Mouse (Mus musculus) CD8-positive naive resting alpha-beta T cell, adult 57 days (primary cell): ENCODE results near the gene Pigw. TPM values are rescaled to one million over a fixed set of nuclear protein-coding genes. Genes with fewer than 3 reads are reported as not detected.

Experiments
- total RNA-seq: library from RNA; stranded (reverse); gene quantifications from one replicate; pipeline ENCODE4 v1.2.4, GENCODE M21; 2023

Gene Pigw
- 5.8 TPM for total RNA-seq

GRCm38 (mm10) chr11:84879772-84880464 lies at the start of gene Pigw, which contains the start of gene Myo19:
Pigw (minus strand) TSS chr11:84880285.
Myo19 (plus strand) TSS chr11:84880148.

DNA sequence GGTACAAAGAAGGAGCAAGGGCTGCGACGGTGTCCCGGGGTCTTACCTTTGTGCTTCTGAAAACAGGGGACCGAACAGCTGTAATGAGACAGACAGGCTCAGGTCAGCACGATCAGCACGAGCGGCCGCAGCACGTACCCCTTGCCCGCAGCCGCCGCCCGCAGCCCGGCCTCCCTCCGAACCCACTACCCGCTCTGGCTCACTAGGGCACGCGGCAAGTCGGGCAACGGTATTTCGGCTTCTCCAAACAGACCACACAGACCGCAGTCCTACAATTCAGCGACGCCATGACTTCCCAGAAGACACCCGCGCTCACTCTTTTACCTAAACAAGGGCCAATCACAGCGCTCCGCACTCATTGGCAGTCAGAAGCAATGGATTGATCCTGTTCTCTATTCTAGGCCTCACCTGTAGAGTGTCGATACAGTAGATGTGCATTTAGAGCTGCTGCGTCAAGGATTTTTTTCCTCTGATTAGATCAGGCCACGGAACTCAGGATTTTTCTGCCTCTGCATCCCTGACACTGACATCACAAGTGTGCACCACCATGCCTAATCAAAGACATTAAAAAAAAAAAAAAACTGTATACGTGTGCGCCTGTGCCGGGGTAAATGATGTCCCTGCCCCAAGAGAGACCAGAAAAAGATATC lies 36.1 kb upstream of the Pigw start, which contains the start of gene Znhit3:
Gene Znhit3, minus strand, starts transcription at position 314 of the 650 bp plus-strand sequence.

DNA sequence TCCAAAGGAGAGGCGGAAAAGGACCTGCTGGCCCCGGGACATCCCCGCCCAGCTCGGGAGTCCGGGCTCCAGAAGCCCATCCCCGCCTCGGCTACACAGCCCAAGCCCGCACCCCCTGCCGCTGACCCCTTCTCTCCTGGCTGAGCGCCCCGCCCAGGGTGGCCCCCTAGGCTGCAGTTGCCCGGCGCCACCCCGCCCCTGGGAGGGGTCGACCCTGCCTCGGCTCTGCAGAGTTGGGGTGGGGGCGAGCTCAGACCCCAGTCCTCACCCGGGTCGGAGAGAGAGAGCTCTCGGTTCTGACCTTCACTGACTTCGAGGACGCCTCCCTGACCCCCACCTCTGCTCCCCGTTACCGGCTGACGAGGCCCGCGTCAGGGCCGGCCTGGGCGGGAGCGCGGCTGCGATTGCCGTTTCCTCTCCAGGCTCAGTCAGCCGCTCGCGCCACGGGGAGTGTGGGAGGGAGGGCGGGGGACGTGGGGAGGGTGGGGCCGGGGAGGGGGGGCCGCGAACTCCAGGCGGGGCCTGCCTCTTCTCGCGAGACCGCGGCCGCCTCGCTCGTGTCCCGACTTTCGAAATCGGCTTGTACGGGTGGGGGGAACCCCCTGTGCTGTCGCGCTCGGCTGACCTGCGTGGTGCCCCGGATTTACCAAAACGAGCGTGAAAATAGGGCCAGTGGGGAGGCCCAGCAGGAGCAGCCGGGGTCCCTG lies 9.6 kb downstream of the Pigw start, which contains the start of gene Ggnbp2:
Gene Ggnbp2, minus strand, starts transcription at position 481 of the 707 bp plus-strand sequence.

GRCm38 (mm10) chr11:84828516-84829399 lies 51.3 kb downstream of the Pigw start, which contains the start of gene Dhrs11:
Dhrs11 (minus strand) TSS chr11:84828994.

Other genes starting within 250 kb of the Pigw start
- 25.6 TPM for gene Mrm1, start 60.8 kb downstream of the Pigw start, total RNA-seq
- 12.3 TPM for gene Dhrs11, start 51.3 kb downstream of the Pigw start, total RNA-seq
- 156 TPM for gene Ggnbp2, start 9.5 kb downstream of the Pigw start, total RNA-seq
- gene Myo19, start 137 bp downstream of the Pigw start, total RNA-seq: 7.8 TPM
- gene Znhit3, start 36.1 kb upstream of the Pigw start, total RNA-seq: 25.3 TPM
- not detected for gene Car4, start 77.5 kb upstream of the Pigw start, total RNA-seq